Mouse (Mus musculus): ENCODE results near the gene Abca1.

Gene Abca1

DNA sequence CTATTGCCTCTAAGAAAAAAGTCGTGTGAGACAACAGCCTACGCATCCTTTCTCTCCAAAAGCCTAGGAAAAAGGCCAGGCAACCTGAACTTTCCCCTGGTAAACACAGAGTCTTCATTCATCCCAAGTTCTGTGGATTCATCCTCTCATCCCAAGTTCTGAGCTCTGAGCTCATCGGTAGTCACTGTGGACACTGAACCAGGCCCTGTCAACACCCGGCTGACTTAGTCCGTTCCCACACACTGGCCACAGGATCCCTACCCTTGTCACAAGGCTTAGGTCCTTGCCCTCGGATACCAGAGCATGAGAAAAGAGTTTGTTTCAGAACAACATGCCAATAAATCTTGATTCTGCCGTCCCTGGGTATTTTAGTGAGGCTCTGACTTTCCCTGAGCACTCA lies 77.2 kb downstream of the Abca1 start:
- DNase-seq: no peak

DNA sequence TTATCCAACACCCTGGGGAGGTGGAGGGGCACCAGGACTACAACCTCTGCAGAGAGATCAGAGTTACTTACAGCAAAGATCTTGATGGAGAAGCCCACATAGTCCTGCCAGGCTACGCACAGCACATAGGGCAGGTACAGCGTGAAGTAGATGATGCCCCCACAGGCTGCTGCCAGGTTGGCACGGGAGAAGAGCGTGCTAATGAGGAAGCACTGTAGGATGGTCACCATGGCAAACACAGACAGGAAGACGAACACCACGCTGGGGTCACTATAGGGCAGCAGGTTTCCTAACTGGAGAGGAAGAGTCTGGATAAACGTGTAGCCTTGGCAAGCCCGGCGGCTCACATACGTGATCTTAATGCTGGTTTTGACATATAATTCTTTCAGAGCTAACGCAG lies 77.8 kb downstream of the Abca1 start:
- no peak for DNase-seq

GRCm38 (mm10) chr4:53080290-53080689 lies 79.4 kb downstream of the Abca1 start:
- DNase-seq: no peak

- DNase-seq: no peak
Measured at GRCm38 (mm10) chr4:53078793-53079310, 80.8 kb downstream of the Abca1 start.

GRCm38 (mm10) chr4:53076788-53077350 lies 82.8 kb downstream of the Abca1 start:
- DNase-seq: no peak

- no peak for DNase-seq
Measured at GRCm38 (mm10) chr4:53073025-53073424, 86.7 kb downstream of the Abca1 start.

GRCm38 (mm10) chr4:53062301-53063008 lies 97.2 kb downstream of the Abca1 start:
- DNase-seq: peak; percentile 48 to 60

GRCm38 (mm10) chr4:53046238-53047022 lies 113.3 kb downstream of the Abca1 start:
- DNase-seq: no peak

DNA sequence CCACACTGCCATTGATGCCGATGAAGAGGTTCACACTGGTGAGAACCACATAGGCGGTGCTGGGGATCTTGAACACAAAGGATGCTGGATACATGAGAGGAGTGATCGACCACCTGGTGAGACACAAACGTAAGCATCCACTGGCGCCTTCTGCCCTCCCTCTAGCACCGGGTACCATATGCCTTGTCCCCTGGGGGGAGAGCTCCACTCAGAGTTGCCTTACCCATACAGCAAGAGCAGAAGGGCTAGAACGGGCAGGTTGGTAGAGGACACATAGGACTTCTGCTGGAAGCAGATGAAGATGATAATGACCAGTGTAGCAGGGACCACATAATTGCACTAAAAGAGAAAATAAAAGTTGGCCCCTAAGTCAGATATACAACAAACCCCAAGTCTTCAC lies 113.9 kb downstream of the Abca1 start:
- no peak for DNase-seq

DNA sequence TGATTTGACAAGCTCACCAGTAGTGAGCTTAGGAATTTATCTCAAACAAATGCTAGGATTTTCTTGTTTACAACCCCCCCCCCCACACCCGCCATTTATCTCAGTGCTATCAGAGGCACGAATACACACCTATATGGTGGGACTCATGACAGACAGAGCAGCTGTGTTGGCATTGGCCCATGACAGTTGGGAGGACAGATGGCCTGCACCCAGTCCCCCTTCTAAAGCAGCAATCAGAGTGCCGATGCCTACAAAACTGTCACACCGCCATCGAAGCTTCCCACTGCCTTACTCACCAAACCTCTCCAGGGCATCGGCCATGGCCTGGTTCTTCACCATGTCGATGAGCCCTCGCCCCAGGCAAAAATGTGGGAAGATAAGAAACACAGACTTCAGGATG lies 115.9 kb downstream of the Abca1 start:
- peak; percentile 89 to 93 for DNase-seq

- DNase-seq: peak; percentile 39 to 55
Measured at GRCm38 (mm10) chr4:53030326-53030948, 129.3 kb downstream of the Abca1 start.

GRCm38 (mm10) chr4:53027811-53028210 lies 131.9 kb downstream of the Abca1 start:
- no peak for DNase-seq

DNA sequence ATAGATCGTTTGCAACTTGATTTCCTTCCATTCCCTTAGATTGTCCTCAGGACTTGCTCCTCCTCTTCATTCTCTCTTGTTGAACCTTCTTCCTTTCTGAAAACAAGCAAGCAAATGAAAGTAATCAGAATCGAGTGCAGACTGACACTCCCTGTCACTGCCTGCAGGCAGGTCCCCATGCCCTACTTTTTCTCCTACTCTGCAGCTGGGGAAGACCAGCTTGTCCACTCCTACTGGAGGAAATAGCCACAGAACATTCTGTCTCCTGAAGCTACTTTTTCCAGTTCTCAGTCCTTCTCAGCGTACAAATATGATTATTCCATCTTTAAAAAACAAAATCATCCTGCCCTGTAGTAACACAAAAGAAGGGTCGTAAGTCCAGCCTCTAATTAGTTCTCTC lies 135.3 kb downstream of the Abca1 start:
- DNase-seq: no peak

- no peak for DNase-seq
Measured at GRCm38 (mm10) chr4:53023189-53023925, 136.3 kb downstream of the Abca1 start.

DNA sequence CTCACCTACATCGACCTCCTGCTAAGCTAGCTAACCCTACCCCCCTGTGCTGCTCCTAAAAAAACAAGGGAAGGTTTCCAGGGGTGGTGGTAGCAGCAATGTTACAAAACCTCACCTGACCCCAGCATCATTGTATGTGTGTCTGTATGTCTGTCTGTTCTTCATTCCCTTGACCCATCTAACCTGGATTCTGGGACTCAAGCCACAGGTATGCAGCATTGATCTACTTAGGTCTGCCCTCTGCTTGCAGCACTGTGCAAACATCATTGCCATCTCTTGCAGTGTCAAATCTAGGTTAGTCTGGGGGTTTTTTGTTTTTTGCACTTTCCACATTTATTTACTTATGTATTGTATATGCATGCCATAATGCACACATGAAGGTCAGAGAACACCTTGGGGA lies 141.3 kb downstream of the Abca1 start:
- DNase-seq: no peak

DNA sequence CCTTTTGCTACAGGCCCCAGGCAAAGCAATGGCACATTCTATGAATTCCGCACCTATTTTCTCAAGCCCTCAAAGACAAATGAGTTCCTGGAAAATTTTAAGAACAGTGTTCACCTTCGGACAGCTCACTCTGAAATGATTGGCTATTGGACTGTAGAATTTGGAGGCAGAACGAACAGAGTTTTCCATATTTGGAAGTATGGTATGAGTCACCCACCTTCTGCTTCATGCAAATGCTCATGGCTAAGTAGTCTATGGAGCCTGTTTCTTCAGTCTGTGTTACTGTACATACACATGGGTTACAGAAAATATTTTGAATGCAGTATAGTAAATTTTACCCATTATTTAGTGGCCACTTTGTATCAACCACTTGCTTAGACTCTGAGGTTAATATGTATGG lies 144.7 kb downstream of the Abca1 start:
- DNase-seq: no peak

GRCm38 (mm10) chr4:53014421-53014820 lies 145.3 kb downstream of the Abca1 start:
- no peak for DNase-seq

DNA sequence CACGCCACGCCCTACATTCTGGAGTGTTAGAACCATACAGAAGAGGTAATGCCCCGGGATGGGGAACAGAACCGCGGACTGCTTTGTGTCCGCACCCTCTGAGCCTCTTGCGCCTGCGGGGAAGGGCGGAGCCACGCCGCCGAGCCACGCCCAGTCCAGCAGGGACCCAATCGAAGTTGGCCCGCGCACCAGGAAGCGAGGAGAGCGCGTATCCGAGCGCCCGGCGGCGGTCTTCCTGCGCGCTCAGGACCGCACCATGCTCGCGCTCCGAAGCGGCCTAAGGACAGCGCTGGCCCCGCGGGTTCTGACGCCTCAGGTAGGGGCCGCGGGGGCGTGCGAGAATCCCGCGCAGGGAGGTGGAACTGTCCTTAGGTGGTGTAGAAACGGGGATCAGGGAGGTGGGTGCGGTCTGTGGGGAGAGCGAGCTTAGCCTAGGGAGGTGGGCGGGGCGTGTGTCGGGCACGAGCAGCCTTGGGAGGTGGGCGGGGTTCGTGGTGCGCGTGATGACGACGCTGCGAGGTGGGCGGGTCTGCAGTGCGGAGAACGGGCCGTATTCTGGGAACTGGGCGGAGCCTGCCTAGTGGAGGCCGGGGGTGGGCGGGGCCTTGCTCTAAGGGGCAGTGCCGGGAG lies 147.8 kb downstream of the Abca1 start, which contains the start of gene Nipsnap3b:
Gene Nipsnap3b (plus strand): TSS at position 149 of the 630 bp plus-strand sequence.
- peak; percentile 99 for DNase-seq

GRCm38 (mm10) chr4:53009871-53010270 lies 149.8 kb downstream of the Abca1 start:
- DNase-seq: no peak

- DNase-seq: peak in 1 of 2 experiments; percentile 30
Measured at GRCm38 (mm10) chr4:53009183-53009582, 150.5 kb downstream of the Abca1 start.

DNA sequence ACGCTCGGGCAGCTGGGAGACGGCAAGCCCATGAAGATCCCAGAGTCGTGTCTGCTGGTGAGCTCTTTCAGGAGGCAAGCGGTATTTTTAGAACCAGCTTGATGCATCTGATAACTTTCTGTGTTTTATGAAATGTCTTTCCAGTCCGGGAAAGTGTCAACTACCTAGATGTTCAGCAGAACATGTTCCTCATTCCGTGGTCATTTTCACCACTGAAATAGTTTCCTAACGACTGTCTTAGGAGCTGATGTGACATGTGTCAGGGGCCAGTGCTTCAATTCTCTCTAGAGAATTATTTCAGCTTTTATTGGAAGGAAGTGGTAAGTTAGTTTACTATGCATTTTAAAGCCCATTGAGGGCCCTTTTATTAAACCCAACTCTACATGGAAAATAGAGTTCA lies 159.5 kb downstream of the Abca1 start:
- DNase-seq: no peak

GRCm38 (mm10) chr4:52999449-52999848 lies 160.2 kb downstream of the Abca1 start:
- DNase-seq: peak; percentile 92 to 94
